Mouse (Mus musculus): ENCODE measurements at regions not wholly inside any gene's neighbourhood (a gene's known extent, or its start where the extent isn't known, plus 50 kb on each side); places are given as distances from the start of the nearest gene placed in this dataset.

DNA sequence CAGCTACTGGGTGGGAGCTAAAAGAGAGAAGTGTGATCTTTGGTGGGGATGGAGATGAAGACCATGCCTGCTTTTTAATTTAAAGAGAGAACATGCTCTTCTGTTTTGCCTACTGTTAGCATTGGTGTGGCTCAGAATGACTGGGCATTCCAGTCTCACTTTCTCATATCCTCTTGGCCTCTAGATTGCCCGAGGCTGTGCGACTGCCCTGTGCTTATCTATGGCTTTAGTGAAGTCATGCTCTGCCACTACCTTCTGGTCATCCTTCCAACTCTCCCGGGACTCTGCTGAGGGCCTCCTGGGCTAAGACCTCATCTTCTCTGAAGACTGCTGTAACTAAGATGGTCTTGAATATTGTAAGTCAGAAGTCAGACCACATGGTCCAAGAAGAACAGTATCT, 147.5 kb upstream of the Dusp10 start:
- WGBS: 78% methylated on average over 3 of the region's 3 CpGs
- H3K4me3 ChIP-seq (ENCODE audit: extremely low read depth, insufficient read depth, insufficient read length): no peak overlapping the region
- no peak overlapping the region for H3K27ac ChIP-seq (ENCODE audit: insufficient read depth, low read length)
- TF ChIP-seq POLR2A (IDR thresholded peaks at IDR 0.05; ENCODE audit: low read depth, low read length) (no peak), CTCF (IDR thresholded peaks at IDR 0.05; ENCODE audit: extremely low read depth, insufficient read depth, insufficient read length, insufficient replicate concordance) (no peak)
- peaks cover 4% of the 10 kb centered on the region; the same call in 1 of the 2 replicates for H3K4me1 ChIP-seq (ENCODE audit: control insufficient read depth, insufficient read depth, insufficient read length)
- no peaks in the 10 kb centered on the region for H3K27me3 ChIP-seq (ENCODE audit: control insufficient read depth, insufficient read depth, low read length)
- no peaks in the 10 kb centered on the region for H3K36me3 ChIP-seq (ENCODE audit: control insufficient read depth, insufficient read depth, low read length)
- no peak for DNase-seq (ENCODE audit: low read depth in 1 of 2, low spot score in 2 of 2)

DNA sequence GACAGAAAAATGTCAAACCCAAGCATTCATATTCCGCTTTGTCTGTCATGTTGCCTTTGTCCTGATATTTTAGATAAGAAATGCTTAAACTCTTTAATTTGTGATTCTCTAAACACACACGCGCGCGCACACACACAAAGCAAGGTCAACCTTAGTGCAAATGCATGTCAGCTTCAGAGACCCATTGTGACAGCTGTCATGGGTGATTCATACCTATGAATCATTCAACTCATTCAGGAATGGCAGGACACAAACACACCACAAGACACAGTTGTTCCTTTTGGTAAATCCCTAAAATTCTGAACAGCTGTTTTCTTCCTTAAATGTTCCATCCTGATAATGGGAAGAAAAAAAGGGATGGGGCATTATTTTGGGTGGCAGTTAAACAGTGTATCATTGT, 144.1 kb upstream of the Dusp10 start:
- H3K27me3 ChIP-seq (ENCODE audit: control insufficient read depth, insufficient read depth, low read length): no peaks in the 10 kb centered on the region
- TF ChIP-seq POLR2A (IDR thresholded peaks at IDR 0.05; ENCODE audit: low read depth, low read length) (no peak), CTCF (IDR thresholded peaks at IDR 0.05; ENCODE audit: extremely low read depth, insufficient read depth, insufficient read length, insufficient replicate concordance) (no peak)
- 97% methylated on average over 5 of the region's 5 CpGs for WGBS
- H3K36me3 ChIP-seq (ENCODE audit: control insufficient read depth, insufficient read depth, low read length): no peaks in the 10 kb centered on the region
- H3K4me1 ChIP-seq (ENCODE audit: control insufficient read depth, insufficient read depth, insufficient read length): peaks cover 4% of the 10 kb centered on the region; the same call in 1 of the 2 replicates
- H3K27ac ChIP-seq (ENCODE audit: insufficient read depth, low read length): no peak overlapping the region
- DNase-seq (ENCODE audit: low read depth in 1 of 2, low spot score in 2 of 2): no peak
- no peak overlapping the region for H3K4me3 ChIP-seq (ENCODE audit: extremely low read depth, insufficient read depth, insufficient read length)

- H3K4me3 ChIP-seq (ENCODE audit: extremely low read depth, insufficient read depth, insufficient read length): no peak overlapping the region
- H3K27ac ChIP-seq (ENCODE audit: insufficient read depth, low read length): no peak overlapping the region
- TF ChIP-seq CTCF (IDR thresholded peaks at IDR 0.05; ENCODE audit: extremely low read depth, insufficient read depth, insufficient read length, insufficient replicate concordance): no peak
- TF ChIP-seq POLR2A (IDR thresholded peaks at IDR 0.05; ENCODE audit: low read depth, low read length): no peak
- no peaks in the 10 kb centered on the region for H3K4me1 ChIP-seq (ENCODE audit: control insufficient read depth, insufficient read depth, insufficient read length)
- no peak for DNase-seq (ENCODE audit: low read depth in 1 of 2, low spot score in 2 of 2)
- WGBS: 93% methylated on average over 3 of the region's 3 CpGs
- no peaks in the 10 kb centered on the region for H3K27me3 ChIP-seq (ENCODE audit: control insufficient read depth, insufficient read depth, low read length)
- H3K36me3 ChIP-seq (ENCODE audit: control insufficient read depth, insufficient read depth, low read length): no peaks in the 10 kb centered on the region; the same call in 1 of the 2 replicates
Observed at GRCm38 (mm10) chr1:183895936-183896335, 117.2 kb upstream of the Dusp10 start.

DNA sequence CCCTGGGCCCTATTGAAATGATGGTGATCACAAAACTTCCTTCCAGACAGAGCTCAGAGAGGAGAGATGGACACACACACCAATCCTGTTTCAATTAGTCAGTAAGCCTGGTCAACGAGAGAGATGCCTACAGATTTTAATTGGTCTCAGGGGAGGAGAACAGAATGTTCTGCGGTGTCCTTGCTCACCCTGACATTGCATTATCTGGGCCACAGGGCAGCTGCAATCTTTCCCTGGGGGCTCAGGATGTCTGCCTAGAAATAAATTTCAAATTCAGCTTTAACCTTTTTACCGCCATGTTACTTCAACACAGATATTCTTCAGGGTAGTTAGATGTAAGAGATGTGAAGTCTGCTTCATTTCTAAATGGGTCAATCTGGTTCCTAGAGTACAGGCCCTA, 115.0 kb upstream of the Dusp10 start:
- TF ChIP-seq POLR2A (IDR thresholded peaks at IDR 0.05; ENCODE audit: low read depth, low read length) (no peak), CTCF (IDR thresholded peaks at IDR 0.05; ENCODE audit: extremely low read depth, insufficient read depth, insufficient read length, insufficient replicate concordance) (no peak)
- H3K27ac ChIP-seq (ENCODE audit: insufficient read depth, low read length): no peak overlapping the region
- WGBS: 72% methylated on average over 3 of the region's 3 CpGs
- H3K36me3 ChIP-seq (ENCODE audit: control insufficient read depth, insufficient read depth, low read length): no peaks in the 10 kb centered on the region; the same call in 1 of the 2 replicates
- no peaks in the 10 kb centered on the region for H3K27me3 ChIP-seq (ENCODE audit: control insufficient read depth, insufficient read depth, low read length)
- no peaks in the 10 kb centered on the region for H3K4me1 ChIP-seq (ENCODE audit: control insufficient read depth, insufficient read depth, insufficient read length)
- no peak for DNase-seq (ENCODE audit: low read depth in 1 of 2, low spot score in 2 of 2)
- H3K4me3 ChIP-seq (ENCODE audit: extremely low read depth, insufficient read depth, insufficient read length): no peak overlapping the region

GRCm38 (mm10) chr1:183904564-183904963, 108.5 kb upstream of the Dusp10 start:
- H3K4me1 ChIP-seq (ENCODE audit: control insufficient read depth, insufficient read depth, insufficient read length): no peaks in the 10 kb centered on the region; the same call in 1 of the 2 replicates
- H3K36me3 ChIP-seq (ENCODE audit: control insufficient read depth, insufficient read depth, low read length): no peaks in the 10 kb centered on the region
- no peaks in the 10 kb centered on the region for H3K27me3 ChIP-seq (ENCODE audit: control insufficient read depth, insufficient read depth, low read length)
- H3K27ac ChIP-seq (ENCODE audit: insufficient read depth, low read length): no peak overlapping the region
- DNase-seq (ENCODE audit: low read depth in 1 of 2, low spot score in 2 of 2): no peak
- 49% methylated on average over 7 of the region's 7 CpGs for WGBS
- H3K4me3 ChIP-seq (ENCODE audit: extremely low read depth, insufficient read depth, insufficient read length): no peak overlapping the region
- TF ChIP-seq POLR2A (IDR thresholded peaks at IDR 0.05; ENCODE audit: low read depth, low read length) (no peak), CTCF (IDR thresholded peaks at IDR 0.05; ENCODE audit: extremely low read depth, insufficient read depth, insufficient read length, insufficient replicate concordance) (no peak)

- no peak for DNase-seq (ENCODE audit: low read depth in 1 of 2, low spot score in 2 of 2)
- TF ChIP-seq CTCF (IDR thresholded peaks at IDR 0.05; ENCODE audit: extremely low read depth, insufficient read depth, insufficient read length, insufficient replicate concordance): no peak
- TF ChIP-seq POLR2A (IDR thresholded peaks at IDR 0.05; ENCODE audit: low read depth, low read length): no peak
- no peak overlapping the region for H3K4me3 ChIP-seq (ENCODE audit: extremely low read depth, insufficient read depth, insufficient read length)
- WGBS: 80% methylated on average over 11 of the region's 11 CpGs
- H3K27ac ChIP-seq (ENCODE audit: insufficient read depth, low read length): no peak overlapping the region
- H3K4me1 ChIP-seq (ENCODE audit: control insufficient read depth, insufficient read depth, insufficient read length): no peaks in the 10 kb centered on the region; the same call in 1 of the 2 replicates
- no peaks in the 10 kb centered on the region for H3K27me3 ChIP-seq (ENCODE audit: control insufficient read depth, insufficient read depth, low read length)
- H3K36me3 ChIP-seq (ENCODE audit: control insufficient read depth, insufficient read depth, low read length): no peaks in the 10 kb centered on the region
Observed at GRCm38 (mm10) chr1:183905345-183906142, 107.6 kb upstream of the Dusp10 start.

- no peaks in the 10 kb centered on the region for H3K36me3 ChIP-seq (ENCODE audit: control insufficient read depth, insufficient read depth, low read length)
- TF ChIP-seq POLR2A (IDR thresholded peaks at IDR 0.05; ENCODE audit: low read depth, low read length) (no peak), CTCF (IDR thresholded peaks at IDR 0.05; ENCODE audit: extremely low read depth, insufficient read depth, insufficient read length, insufficient replicate concordance) (no peak)
Observed at GRCm38 (mm10) chr1:183917656-183918055, 95.4 kb upstream of the Dusp10 start.

More at GRCm38 (mm10) chr1:183917656-183918055, 95.4 kb upstream of the Dusp10 start:
- no peak overlapping the region for H3K4me3 ChIP-seq (ENCODE audit: extremely low read depth, insufficient read depth, insufficient read length)
- no peak for DNase-seq (ENCODE audit: low read depth in 1 of 2, low spot score in 2 of 2)
- H3K4me1 ChIP-seq (ENCODE audit: control insufficient read depth, insufficient read depth, insufficient read length): no peaks in the 10 kb centered on the region; the same call in 1 of the 2 replicates
- no peak overlapping the region for H3K27ac ChIP-seq (ENCODE audit: insufficient read depth, low read length)
- 93% methylated on average over 3 of the region's 3 CpGs for WGBS
- H3K27me3 ChIP-seq (ENCODE audit: control insufficient read depth, insufficient read depth, low read length): no peaks in the 10 kb centered on the region
